Mouse (Mus musculus) embryonic fibroblast, embryonic 13.5 days (primary cell): ENCODE measurements at regions not wholly inside any gene's neighbourhood (a gene's known extent, or its start where the extent isn't known, plus 50 kb on each side); places are given as distances from the start of the nearest gene placed in this dataset.

Experiments
- CTCF ChIP-seq: IDR thresholded peaks from 2 replicates; pipeline ENCODE4 v1.5.1; 2011; ENCODE audit warnings: mild to moderate bottlenecking, control low read depth, low read length, moderate library complexity, borderline replicate concordance; ENCODE audit not compliant: insufficient read depth
- POLR2A ChIP-seq: IDR thresholded peaks from 2 replicates; pipeline ENCODE4 v1.6.1; 2011; ENCODE audit warnings: low read depth, mild to moderate bottlenecking, control low read depth, low read length, moderate library complexity

GRCm38 (mm10) chr10:111753646-111754045 lies 218.8 kb upstream of the Krr1 start:
- TF ChIP-seq CTCF (no peak), POLR2A (no peak)
